Comparison of ENCODE assay signal across 11 mouse cellular contexts in the genomic region with DNA sequence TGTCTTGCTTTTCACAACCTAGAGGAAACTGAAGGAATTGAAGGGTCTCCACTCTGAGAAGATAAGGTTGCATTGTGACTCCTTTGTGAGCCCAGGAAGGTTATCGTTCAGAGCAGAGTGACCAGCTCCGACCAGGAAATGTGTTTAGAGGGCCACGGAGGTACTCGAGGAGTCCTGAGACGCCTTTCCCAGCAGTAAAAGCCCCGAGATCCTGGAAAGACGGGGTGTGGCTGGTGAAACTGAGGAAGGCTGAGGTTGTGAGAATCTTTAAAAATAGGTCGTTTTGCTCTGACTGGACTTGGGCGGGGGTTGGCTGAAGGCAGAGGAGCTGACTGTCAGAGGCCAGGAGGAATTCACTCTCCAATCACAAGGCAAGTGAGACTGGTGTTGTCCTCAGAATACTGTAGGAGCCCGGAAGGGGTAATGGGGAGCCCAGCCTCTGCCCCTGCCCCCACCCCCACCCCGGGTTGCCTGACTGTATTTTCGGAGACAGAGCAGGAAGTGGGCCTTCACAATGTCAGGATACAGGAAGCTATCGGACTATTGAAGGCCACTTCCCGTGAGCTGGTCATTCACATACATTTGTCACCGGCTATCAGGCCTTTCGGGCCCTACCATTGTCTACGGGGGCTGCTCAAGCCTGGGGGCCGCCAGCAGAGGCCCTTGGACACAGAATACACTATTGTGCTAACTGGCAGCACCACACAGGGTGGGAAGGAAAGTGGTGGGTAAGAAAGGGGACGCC. TPM values are rescaled to one million over a fixed set of nuclear protein-coding genes. Genes with fewer than 3 reads are reported as not detected.
DNase-seq lines count a peak whose midpoint lies in the region; ATAC-seq lines count a peak whose summit lies in the region.
"Had no signal": no experiment of that assay in that cellular context is flagged by ENCODE, and none has a peak within 500 bp of the region (broad histone marks: within the 10 kb centered on the region; RNA-seq: fewer than 3 reads in every experiment).

No protein-coding gene starts in this region.

- WGBS in forebrain, embryonic 13.5 days, result 68% methylated on average over 19 of the region's 19 CpGs

- H3K4me1 ChIP-seq in brown adipose tissue, adult 24 weeks (ENCODE audit: control insufficient read depth, insufficient read depth, insufficient read length, low read length), result peaks cover 2% of the 10 kb centered on the region; the same call in 1 of the 2 replicates
- H3K4me1 ChIP-seq in forebrain, embryonic 13.5 days, result no peaks in the 10 kb centered on the region

- H3K27ac ChIP-seq in brown adipose tissue, adult 24 weeks (replicated peaks; ENCODE audit: low read depth, low read length), result peak overlapping the region; percentile 78
- no peak overlapping the region for H3K27ac ChIP-seq in forebrain, embryonic 13.5 days
- H3K27ac ChIP-seq: macrophage had no signal

- peak; percentile 21 for DNase-seq in adrenal gland, adult 2 months
- no peak for DNase-seq in adrenal gland, postnatal 4 days (ENCODE audit: low spot score in 2 of 2)
- DNase-seq in kidney, adult 11 months, result peak; percentile 48
- peak; percentile 55 to 72 for DNase-seq in lung, adult 18-20 months
- DNase-seq in layer of hippocampus, postnatal 14 days (ENCODE audit: low spot score in 2 of 2), result no peak
- DNase-seq in cerebellum, postnatal 4 days (ENCODE audit: low spot score in 2 of 2), result no peak
- DNase-seq: cerebellum, postnatal 10 days; right cerebral cortex, postnatal 25 days had no signal

- H3K9me3 ChIP-seq in forebrain, embryonic 13.5 days (replicated peaks), result no peaks in the 10 kb centered on the region

- no peak overlapping the region for H3K9ac ChIP-seq in forebrain, embryonic 13.5 days

- peaks cover 4% of the 10 kb centered on the region for H3K27me3 ChIP-seq in forebrain, embryonic 13.5 days

- no peak overlapping the region for H3K4me3 ChIP-seq in brown adipose tissue, adult 24 weeks (ENCODE audit: insufficient read depth, low read depth, low read length)
- no peak overlapping the region for H3K4me3 ChIP-seq in forebrain, embryonic 13.5 days

- no peak overlapping the region for H3K4me2 ChIP-seq in forebrain, embryonic 13.5 days

- ATAC-seq in forebrain, embryonic 13.5 days, result no peak

- H3K36me3 ChIP-seq in forebrain, embryonic 13.5 days (ENCODE audit: poor library complexity, severe bottlenecking), result no peaks in the 10 kb centered on the region

RNA-seq across cellular contexts. Expression of a gene that starts 20.0 kb away (rescaled TPM):
- 10 to 100 TPM; 50.4 to 68.0 TPM for total RNA-seq in adrenal gland, adult 2 months (2021)
- 41.7 and 46.8 TPM in 2 replicates for polyA plus RNA-seq in adrenal gland, adult 2 months (2012; rRNA removed)
- total RNA-seq in adrenal gland, postnatal 4 days (2021), result 10 to 100 TPM; 36.9 to 40.2 TPM
- polyA plus RNA-seq in brown adipose tissue, adult 24 weeks (2012; ENCODE audit: insufficient read depth, insufficient read length, missing spikeins), result 30.7 and 42.6 TPM in 2 replicates
- total RNA-seq in layer of hippocampus, postnatal 14 days (2021), result 10 to 100 TPM; 43.2 to 45.5 TPM
- polyA plus RNA-seq in forebrain, embryonic 13.5 days (2015; fragmentation: Nextera tagmentation; extraction: Ambion mirVana), result 50.4 and 51.3 TPM in 2 replicates

RNA-seq across cellular contexts. Expression of a gene that starts 50.2 kb away (rescaled TPM):
- 1 to 10 TPM; 2.7 to 6.7 TPM for total RNA-seq in adrenal gland, adult 2 months (2021)
- polyA plus RNA-seq in adrenal gland, adult 2 months (2012; rRNA removed), result 15.9 and 16.0 TPM in 2 replicates
- 10 to 100 TPM; 12.0 to 13.9 TPM for total RNA-seq in adrenal gland, postnatal 4 days (2021)
- polyA plus RNA-seq in brown adipose tissue, adult 24 weeks (2012; ENCODE audit: insufficient read depth, insufficient read length, missing spikeins), result 2.3 and 3.4 TPM in 2 replicates
- 1 to 10 TPM; 7.7 to 8.6 TPM for total RNA-seq in layer of hippocampus, postnatal 14 days (2021)
- polyA plus RNA-seq in forebrain, embryonic 13.5 days (2015; fragmentation: Nextera tagmentation; extraction: Ambion mirVana), result 11.4 and 13.1 TPM in 2 replicates
- polyA plus RNA-seq: macrophage had no signal

Comparison
In these comparisons a context has a peak if more than half of its experiments do, and no peak if none do; other contexts are left out.
1. DNase-seq: peak in adrenal gland, adult 2 months (single experiment), kidney, adult 11 months (single experiment) and lung, adult 18-20 months (2 of 2); none in adrenal gland, postnatal 4 days (0 of 2), layer of hippocampus, postnatal 14 days (0 of 2) and cerebellum, postnatal 4 days (0 of 2).